Comparison of ENCODE assay signal across 14 mouse cellular contexts in genomic region chr9:49751466-49751865, GRCm38 (mm10).
"Had no signal": no experiment of that assay in that cellular context is flagged by ENCODE, and none has a peak within 500 bp of the region (broad histone marks: within the 10 kb centered on the region; RNA-seq: fewer than 3 reads in every experiment).

No protein-coding gene starts in this region.

- H3K36me3 ChIP-seq: liver, embryonic 15.5 days; midbrain, embryonic 12.5 days had no signal

- H3K27me3 ChIP-seq: liver, embryonic 15.5 days; megakaryocyte, embryonic 14.5 days; midbrain, embryonic 12.5 days had no signal

- H3K9ac ChIP-seq: liver, embryonic 15.5 days; midbrain, embryonic 12.5 days had no signal

- H3K27ac ChIP-seq: layer of hippocampus, adult 2 months; liver, embryonic 15.5 days; midbrain, embryonic 12.5 days; stomach, postnatal 0 days had no signal

- H3K9me3 ChIP-seq: liver, embryonic 15.5 days; midbrain, embryonic 12.5 days had no signal

- H3K4me2 ChIP-seq: liver, embryonic 11.5 days; liver, embryonic 15.5 days; midbrain, embryonic 12.5 days had no signal

- H3K4me1 ChIP-seq: liver, embryonic 15.5 days; megakaryocyte, embryonic 14.5 days had no signal

- DNase-seq: kidney, adult 9 months; kidney, postnatal 36 days; lung, adult 2 months; lung, postnatal 4 days; right cerebral cortex, adult 18-20 months; right cerebral cortex, postnatal 25 days had no signal

- ATAC-seq: intestine, postnatal 0 days; lung, postnatal 0 days had no signal

- H3K4me3 ChIP-seq: layer of hippocampus, adult 2 months; liver, embryonic 15.5 days; megakaryocyte, embryonic 14.5 days; midbrain, embryonic 12.5 days had no signal
